Mouse (Mus musculus): ENCODE data around the gene OR5BS1P. TPM values are rescaled to one million over a fixed set of nuclear protein-coding genes. Genes with fewer than 3 reads are reported as not detected.

Gene OR5BS1P
- polyA plus RNA-seq, 1 experiment = not detected

DNA sequence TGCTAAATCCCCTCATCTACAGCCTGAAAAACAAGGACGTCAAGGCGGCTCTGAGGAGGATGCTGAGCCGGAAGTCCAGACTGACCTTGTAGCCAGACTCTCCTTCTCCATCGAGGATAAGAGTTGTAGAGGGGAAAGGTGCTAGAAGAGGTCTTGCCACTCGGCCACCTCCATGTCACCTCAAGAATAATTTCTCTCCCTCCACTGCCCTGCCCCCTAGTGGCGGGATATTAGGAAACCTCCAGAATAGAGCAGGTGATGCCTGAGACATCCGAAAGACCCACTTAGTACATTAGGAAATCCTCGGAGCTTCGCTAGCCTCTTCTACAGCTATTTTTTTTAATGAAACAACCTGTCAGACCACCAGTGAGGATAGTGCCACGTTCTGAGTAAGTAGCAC lies 5.7 kb downstream of the OR5BS1P start:
- TF ChIP-seq POLR2A (IDR thresholded peaks at IDR 0.05; ENCODE audit: extremely low read depth, insufficient read depth, low read length) = no peak
- TF ChIP-seq CTCF (IDR thresholded peaks at IDR 0.05; ENCODE audit: extremely low read depth, insufficient read depth, low read length) = peak; percentile 32; the same call in 1 of the 2 replicates
- Histone ChIP-seq H3K27ac (ENCODE audit: insufficient read depth, low read length) (no peak overlapping the region), H3K4me3 (ENCODE audit: insufficient read depth, low read length) (no peak overlapping the region), H3K4me1 (ENCODE audit: control insufficient read depth, insufficient read depth, low read length) (no peaks in the 10 kb centered on the region)

- Histone ChIP-seq H3K4me3 (ENCODE audit: insufficient read depth, low read length) (no peak overlapping the region), H3K4me1 (ENCODE audit: control insufficient read depth, insufficient read depth, low read length) (no peaks in the 10 kb centered on the region), H3K27ac (ENCODE audit: insufficient read depth, low read length) (no peak overlapping the region)
- TF ChIP-seq CTCF (IDR thresholded peaks at IDR 0.05; ENCODE audit: extremely low read depth, insufficient read depth, low read length) = no peak
These were observed 6.6 kb downstream of the OR5BS1P start for GRCm38 (mm10) chr15:98476281-98476680.

DNA sequence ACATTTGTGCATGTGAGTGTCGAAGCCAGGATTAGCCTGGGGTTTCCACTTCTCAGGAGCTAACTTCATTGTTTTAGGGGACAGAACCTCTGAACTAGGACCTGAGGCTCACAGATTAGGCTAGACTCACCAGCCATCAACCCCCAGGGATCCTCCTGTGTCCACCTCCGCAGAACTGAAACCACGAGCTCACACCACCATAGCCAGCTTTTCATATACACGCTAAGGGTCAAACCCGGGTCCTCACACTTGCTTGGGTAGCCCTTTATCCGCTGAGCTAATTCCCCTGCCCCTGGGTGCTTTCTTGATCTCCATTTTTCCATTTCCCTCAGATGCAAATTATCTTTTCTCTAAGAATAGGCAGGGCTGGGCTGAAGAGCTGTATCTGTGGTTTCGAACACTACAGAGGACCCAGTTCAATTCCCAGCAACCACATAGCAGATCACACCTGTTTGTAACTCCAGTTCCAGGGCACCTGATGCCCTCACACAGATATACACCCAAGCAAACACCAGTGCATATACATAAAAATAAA lies 9.9 kb downstream of the OR5BS1P start:
- Histone ChIP-seq H3K27ac (ENCODE audit: insufficient read depth, low read length) (no peak overlapping the region), H3K4me3 (ENCODE audit: insufficient read depth, low read length) (no peak overlapping the region), H3K4me1 (ENCODE audit: control insufficient read depth, insufficient read depth, low read length) (no peaks in the 10 kb centered on the region)
- TF ChIP-seq CTCF (IDR thresholded peaks at IDR 0.05; ENCODE audit: extremely low read depth, insufficient read depth, low read length) (no peak), POLR2A (IDR thresholded peaks at IDR 0.05; ENCODE audit: extremely low read depth, insufficient read depth, low read length) (no peak)

GRCm38 (mm10) chr15:98482701-98483100 lies 13.0 kb downstream of the OR5BS1P start, which contains the start of gene Lalba:
Gene Lalba (minus strand): TSS chr15:98482721.
- no peak within 1 kb of the TSS for H3K27ac ChIP-seq (ENCODE audit: insufficient read depth, low read length)
- no peaks in the 10 kb centered on the region for H3K4me1 ChIP-seq (ENCODE audit: control insufficient read depth, insufficient read depth, low read length)
- H3K4me3 ChIP-seq (ENCODE audit: insufficient read depth, low read length) = no peak within 1 kb of the TSS
- TF ChIP-seq POLR2A (IDR thresholded peaks at IDR 0.05; ENCODE audit: extremely low read depth, insufficient read depth, low read length) = no peak
- no peak for TF ChIP-seq CTCF (IDR thresholded peaks at IDR 0.05; ENCODE audit: extremely low read depth, insufficient read depth, low read length)

GRCm38 (mm10) chr15:98483907-98484886 lies 14.5 kb downstream of the OR5BS1P start:
- TF ChIP-seq CTCF (IDR thresholded peaks at IDR 0.05; ENCODE audit: extremely low read depth, insufficient read depth, low read length) (no peak), POLR2A (IDR thresholded peaks at IDR 0.05; ENCODE audit: extremely low read depth, insufficient read depth, low read length) (no peak)
- Histone ChIP-seq H3K27ac (ENCODE audit: insufficient read depth, low read length) (no peak overlapping the region), H3K4me1 (ENCODE audit: control insufficient read depth, insufficient read depth, low read length) (no peaks in the 10 kb centered on the region), H3K4me3 (ENCODE audit: insufficient read depth, low read length) (no peak overlapping the region)

GRCm38 (mm10) chr15:98486433-98487021 lies 16.8 kb downstream of the OR5BS1P start:
- TF ChIP-seq POLR2A (IDR thresholded peaks at IDR 0.05; ENCODE audit: extremely low read depth, insufficient read depth, low read length) (no peak), CTCF (IDR thresholded peaks at IDR 0.05; ENCODE audit: extremely low read depth, insufficient read depth, low read length) (no peak)
- no peak overlapping the region for H3K27ac ChIP-seq (ENCODE audit: insufficient read depth, low read length)
- no peak overlapping the region for H3K4me3 ChIP-seq (ENCODE audit: insufficient read depth, low read length)
- no peaks in the 10 kb centered on the region for H3K4me1 ChIP-seq (ENCODE audit: control insufficient read depth, insufficient read depth, low read length)

DNA sequence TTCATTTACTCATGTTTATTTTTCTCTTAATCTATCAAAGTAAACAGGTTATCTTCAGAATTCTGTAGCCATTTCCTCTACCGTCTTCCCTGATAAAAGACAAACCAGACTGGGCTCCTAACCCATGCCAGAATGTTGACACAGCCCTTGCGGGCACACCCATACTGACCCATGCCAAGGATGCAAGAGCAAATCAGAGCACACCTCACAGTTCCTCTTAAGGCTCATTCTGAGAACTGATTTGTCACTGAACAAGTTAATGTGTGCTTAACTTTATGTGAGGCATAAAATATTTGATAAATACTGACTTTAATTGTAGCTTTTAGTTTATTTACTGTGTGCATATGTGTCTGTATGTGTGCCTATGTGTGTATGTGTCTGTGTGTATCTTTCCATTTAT lies 21.6 kb downstream of the OR5BS1P start:
- TF ChIP-seq CTCF (IDR thresholded peaks at IDR 0.05; ENCODE audit: extremely low read depth, insufficient read depth, low read length) = no peak
- TF ChIP-seq POLR2A (IDR thresholded peaks at IDR 0.05; ENCODE audit: extremely low read depth, insufficient read depth, low read length) = no peak
- H3K4me3 ChIP-seq (ENCODE audit: insufficient read depth, low read length) = no peak overlapping the region

DNA sequence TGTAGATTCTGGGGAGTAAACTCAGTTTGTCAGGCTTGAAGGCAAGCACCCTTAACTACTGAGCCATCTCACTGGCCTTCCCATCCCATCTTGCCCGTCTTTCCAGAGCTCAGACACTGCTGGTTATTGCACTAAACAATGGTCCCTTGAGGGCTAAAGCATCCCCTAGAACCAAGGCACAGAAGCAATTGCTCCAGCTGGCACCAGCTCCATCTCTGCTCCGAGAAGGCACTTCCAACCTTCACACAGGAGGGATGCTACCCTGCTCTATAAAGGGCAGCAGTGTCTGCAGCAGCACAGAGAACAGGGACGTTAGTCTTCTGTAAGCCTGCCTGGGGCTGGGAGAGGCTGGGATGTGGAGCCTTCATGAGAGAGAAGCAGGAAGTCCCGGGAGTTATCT lies 22.4 kb downstream of the OR5BS1P start, which contains the start of gene Olfr279:
Gene Olfr279 (plus strand): TSS at position 301 of the 400 bp plus-strand sequence.
- no peak for TF ChIP-seq CTCF (IDR thresholded peaks at IDR 0.05; ENCODE audit: extremely low read depth, insufficient read depth, low read length)
- TF ChIP-seq POLR2A (IDR thresholded peaks at IDR 0.05; ENCODE audit: extremely low read depth, insufficient read depth, low read length) = no peak
- Histone ChIP-seq H3K27ac (ENCODE audit: insufficient read depth, low read length) (no peak within 1 kb of the TSS), H3K4me3 (ENCODE audit: insufficient read depth, low read length) (no peak within 1 kb of the TSS), H3K4me1 (ENCODE audit: control insufficient read depth, insufficient read depth, low read length) (no peaks in the 10 kb centered on the region)

More for the DNA sequence above, 21.6 kb downstream of the OR5BS1P start:
- no peaks in the 10 kb centered on the region for H3K4me1 ChIP-seq (ENCODE audit: control insufficient read depth, insufficient read depth, low read length)
- no peak overlapping the region for H3K27ac ChIP-seq (ENCODE audit: insufficient read depth, low read length)

DNA sequence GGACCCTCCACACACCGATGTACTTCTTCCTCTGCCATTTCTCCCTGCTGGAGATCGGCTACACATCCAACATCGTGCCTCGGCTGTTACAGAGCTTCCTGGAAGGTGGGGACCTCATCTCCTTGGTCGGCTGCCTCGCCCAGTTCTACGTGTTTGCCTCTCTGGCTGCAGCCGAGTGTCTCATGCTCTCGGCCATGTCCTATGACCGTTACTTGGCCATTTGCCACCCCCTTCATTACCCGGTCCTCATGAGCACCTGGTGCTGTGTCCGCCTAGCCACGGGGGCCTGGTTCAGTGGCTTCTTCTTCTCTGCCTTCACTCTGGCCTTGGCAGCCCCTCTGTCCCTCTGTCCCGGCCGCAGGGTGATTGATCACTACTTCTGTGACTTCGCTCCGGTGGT lies 27.9 kb downstream of the OR5BS1P start:
- Histone ChIP-seq H3K27ac (ENCODE audit: insufficient read depth, low read length) (no peak overlapping the region), H3K4me1 (ENCODE audit: control insufficient read depth, insufficient read depth, low read length) (no peaks in the 10 kb centered on the region), H3K4me3 (ENCODE audit: insufficient read depth, low read length) (no peak overlapping the region)
- no peak for TF ChIP-seq CTCF (IDR thresholded peaks at IDR 0.05; ENCODE audit: extremely low read depth, insufficient read depth, low read length)
- no peak for TF ChIP-seq POLR2A (IDR thresholded peaks at IDR 0.05; ENCODE audit: extremely low read depth, insufficient read depth, low read length)

Data from cortical plate, adult 2 months (tissue).